ENCODE assay signal across 8 mouse cellular contexts in genomic region chr19:5072389-5073019, GRCm38 (mm10). TPM values are rescaled to one million over a fixed set of nuclear protein-coding genes. Genes with fewer than 3 reads are reported as not detected.
DNase-seq lines count a peak whose midpoint lies in the region; ATAC-seq and TF ChIP-seq lines count a peak whose summit lies in the region.

No protein-coding gene starts in this region.

- H3K27me3 ChIP-seq in embryonic facial prominence, embryonic 11.5 days (ENCODE audit: control insufficient read depth, insufficient read depth, low read length): peaks cover 3% of the 10 kb centered on the region
- H3K27me3 ChIP-seq in hindbrain, postnatal 0 days (ENCODE audit: insufficient read depth, low read length): no peaks in the 10 kb centered on the region

- H3K4me2 ChIP-seq in embryonic facial prominence, embryonic 11.5 days (ENCODE audit: low read depth, low read length): peak overlapping the region; percentile 97
- H3K4me2 ChIP-seq in hindbrain, postnatal 0 days (ENCODE audit: low read depth, low read length): peak overlapping the region; percentile 80

- H3K36me3 ChIP-seq in embryonic facial prominence, embryonic 11.5 days (replicated peaks; ENCODE audit: control insufficient read depth, insufficient read depth, low read depth, low read length): no peaks in the 10 kb centered on the region
- no peaks in the 10 kb centered on the region for H3K36me3 ChIP-seq in hindbrain, postnatal 0 days (ENCODE audit: insufficient read depth, low read length)
- no peaks in the 10 kb centered on the region for H3K36me3 ChIP-seq in macrophage (ENCODE audit: inconsistent target)

- DNase-seq in layer of hippocampus, adult 2 months (ENCODE audit: low spot score in 2 of 2): no peak
- DNase-seq in layer of hippocampus, postnatal 36 days: no peak
- DNase-seq in embryonic facial prominence, embryonic 11.5 days (ENCODE audit: low spot score): peak; percentile 84
- peak; percentile 34 for DNase-seq in hindbrain, postnatal 0 days (ENCODE audit: low spot score)
- DNase-seq in adrenal gland, adult 18-20 months (ENCODE audit: low spot score in 2 of 2): no peak
- no peak for DNase-seq in cerebellum, postnatal 4 days (ENCODE audit: low spot score in 2 of 2)
- DNase-seq in Muller cell, postnatal 12 days (ENCODE audit: inconsistent ontology term): no peak

- TF ChIP-seq CTCF in layer of hippocampus, adult 2 months (conservative IDR thresholded peaks at IDR 0.05): no peak
- TF ChIP-seq CTCF in hindbrain, postnatal 0 days (IDR thresholded peaks at IDR 0.05; ENCODE audit: low read depth): no peak

- H3K27ac ChIP-seq in layer of hippocampus, adult 2 months: no peak overlapping the region
- H3K27ac ChIP-seq in embryonic facial prominence, embryonic 11.5 days (replicated peaks; ENCODE audit: low read depth, low read length): peak overlapping the region; percentile 81
- no peak overlapping the region for H3K27ac ChIP-seq in hindbrain, postnatal 0 days
- H3K27ac ChIP-seq in macrophage: no peak overlapping the region

- H3K9me3 ChIP-seq in embryonic facial prominence, embryonic 11.5 days (replicated peaks; ENCODE audit: control insufficient read depth, low read length): no peaks in the 10 kb centered on the region
- H3K9me3 ChIP-seq in hindbrain, postnatal 0 days (ENCODE audit: low read length): no peaks in the 10 kb centered on the region

- WGBS in embryonic facial prominence, embryonic 11.5 days: 2% methylated on average over 20 of the region's 20 CpGs
- WGBS in hindbrain, postnatal 0 days: 3% methylated on average over 20 of the region's 20 CpGs
- 12% methylated on average over 20 of the region's 20 CpGs for WGBS in macrophage (ENCODE audit: missing documents)

- H3K79me2 ChIP-seq in macrophage (ENCODE audit: inconsistent target): no peaks in the 10 kb centered on the region

- peak overlapping the region; percentile 55 for H3K4me3 ChIP-seq in layer of hippocampus, adult 2 months
- peak overlapping the region; percentile 35 for H3K4me3 ChIP-seq in embryonic facial prominence, embryonic 11.5 days (ENCODE audit: low read depth, low read length)
- peak overlapping the region; percentile 41 for H3K4me3 ChIP-seq in hindbrain, postnatal 0 days (ENCODE audit: low read length)
- H3K4me3 ChIP-seq in macrophage (ENCODE audit: inconsistent target): peak overlapping the region; percentile 32

- H3K9ac ChIP-seq in embryonic facial prominence, embryonic 11.5 days (replicated peaks; ENCODE audit: low read length): peak overlapping the region; percentile 34; the same call in 1 of the 2 replicates
- peak overlapping the region; percentile 40 for H3K9ac ChIP-seq in hindbrain, postnatal 0 days (replicated peaks; ENCODE audit: low read length)

- peaks cover 20% of the 10 kb centered on the region for H3K4me1 ChIP-seq in embryonic facial prominence, embryonic 11.5 days (ENCODE audit: control insufficient read depth, insufficient read depth, low read length)
- peaks cover 9% of the 10 kb centered on the region; the same call in 1 of the 2 replicates for H3K4me1 ChIP-seq in hindbrain, postnatal 0 days (ENCODE audit: insufficient read depth, low read length)

- peak; percentile 7; the same call in 1 of the 2 replicates for ATAC-seq in embryonic facial prominence, embryonic 11.5 days (replicated peaks; ENCODE audit: insufficient number of reproducible peaks, low FRiP score, low TSS enrichment, low read depth)
- peak; percentile 11; the same call in 1 of the 2 replicates for ATAC-seq in hindbrain, postnatal 0 days

RNA-seq across cellular contexts. Expression of gene Cd248, which starts 4.6 kb away (rescaled TPM):
- total RNA-seq in layer of hippocampus, adult 2 months (2021): 1 to 10 TPM; 3.2 to 3.9 TPM
- total RNA-seq in layer of hippocampus, postnatal 36 days (2021): 1 to 10 TPM; 2.4 to 3.9 TPM
- polyA plus RNA-seq in embryonic facial prominence, embryonic 11.5 days (2014; fragmentation: Nextera tagmentation; extraction: Ambion mirVana): 43.1 and 48.4 TPM in 2 replicates
- total RNA-seq in hindbrain, postnatal 0 days (2014; rRNA removed): 15.4 and 16.4 TPM in 2 replicates
- 10.7 and 12.5 TPM in 2 replicates for polyA plus RNA-seq in hindbrain, postnatal 0 days (2015; fragmentation: Nextera tagmentation; extraction: Ambion mirVana)
- total RNA-seq in macrophage (2018; cell fraction: chromatin; rRNA removed): 10 to 100 TPM in 1 of 26 experiments, under 1 TPM in 2, not detected in 23; 0.23 to 30.4 (median 0.29) TPM
- not detected for total RNA-seq in macrophage (2018; cell fraction: cytosol; rRNA removed)
- total RNA-seq in macrophage (2018; cell fraction: nucleus; rRNA removed): 1 to 10 TPM in 1 of 26 experiments, not detected in 25; 5.3 TPM
- polyA plus RNA-seq in macrophage (2018): not detected in 3 replicates
- total RNA-seq in adrenal gland, adult 18-20 months (2021): 10 to 100 TPM in 1 of 2 experiments, 1 to 10 TPM in 1; 7.3 to 16.2 TPM

RNA-seq across cellular contexts. Expression of gene Tmem151a, which starts 12.8 kb away (rescaled TPM):
- total RNA-seq in layer of hippocampus, adult 2 months (2021): 100 to 1,000 TPM; 112 to 114 TPM
- 100 to 1,000 TPM; 116 to 117 TPM for total RNA-seq in layer of hippocampus, postnatal 36 days (2021)
- 1.8 and 2.1 TPM in 2 replicates for polyA plus RNA-seq in embryonic facial prominence, embryonic 11.5 days (2014; fragmentation: Nextera tagmentation; extraction: Ambion mirVana)
- total RNA-seq in hindbrain, postnatal 0 days (2014; rRNA removed): 68.9 and 76.6 TPM in 2 replicates
- polyA plus RNA-seq in hindbrain, postnatal 0 days (2015; fragmentation: Nextera tagmentation; extraction: Ambion mirVana): 61.0 and 71.5 TPM in 2 replicates
- under 1 TPM in 1 of 26 experiments, not detected in 25; 0.51 TPM for total RNA-seq in macrophage (2018; cell fraction: chromatin; rRNA removed)
- under 1 TPM in 17 of 26 experiments, not detected in 9; 0.03 to 0.33 (median 0.05) TPM for total RNA-seq in macrophage (2018; cell fraction: cytosol; rRNA removed)
- under 1 TPM in 4 of 26 experiments, not detected in 22; 0.12 to 0.25 (median 0.15) TPM for total RNA-seq in macrophage (2018; cell fraction: nucleus; rRNA removed)
- 0.04 to 0.26 TPM (median 0.06 TPM) in 3 replicates for polyA plus RNA-seq in macrophage (2018)
- 1 to 10 TPM; 1.4 to 1.5 TPM for total RNA-seq in adrenal gland, adult 18-20 months (2021)

RNA-seq across cellular contexts. Expression of gene Yif1a, which starts 15.8 kb away (rescaled TPM):
- 10 to 100 TPM; 23.3 to 23.5 TPM for total RNA-seq in layer of hippocampus, adult 2 months (2021)
- total RNA-seq in layer of hippocampus, postnatal 36 days (2021): 10 to 100 TPM; 21.1 to 21.5 TPM
- polyA plus RNA-seq in embryonic facial prominence, embryonic 11.5 days (2014; fragmentation: Nextera tagmentation; extraction: Ambion mirVana): 62.8 and 75.8 TPM in 2 replicates
- 59.7 and 69.0 TPM in 2 replicates for total RNA-seq in hindbrain, postnatal 0 days (2014; rRNA removed)
- 66.6 and 68.0 TPM in 2 replicates for polyA plus RNA-seq in hindbrain, postnatal 0 days (2015; fragmentation: Nextera tagmentation; extraction: Ambion mirVana)
- 10 to 100 TPM in 21 of 26 experiments, 1 to 10 TPM in 5; 3.9 to 31.8 (median 17.7) TPM for total RNA-seq in macrophage (2018; cell fraction: chromatin; rRNA removed)
- total RNA-seq in macrophage (2018; cell fraction: cytosol; rRNA removed): 10 to 100 TPM; 21.0 to 34.4 (median 25.4) TPM
- total RNA-seq in macrophage (2018; cell fraction: nucleus; rRNA removed): 10 to 100 TPM in 22 of 26 experiments, 1 to 10 TPM in 4; 8.9 to 28.4 (median 14.3) TPM
- 32.3 to 57.6 TPM (median 51.7 TPM) in 3 replicates for polyA plus RNA-seq in macrophage (2018)
- total RNA-seq in adrenal gland, adult 18-20 months (2021): 10 to 100 TPM; 56.4 to 75.3 TPM

RNA-seq across cellular contexts. Expression of gene Rin1, which starts 22.2 kb away (rescaled TPM):
- 100 to 1,000 TPM; 117 to 119 TPM for total RNA-seq in layer of hippocampus, adult 2 months (2021)
- 100 to 1,000 TPM; 111 to 113 TPM for total RNA-seq in layer of hippocampus, postnatal 36 days (2021)
- 0.99 and 1.2 TPM in 2 replicates for polyA plus RNA-seq in embryonic facial prominence, embryonic 11.5 days (2014; fragmentation: Nextera tagmentation; extraction: Ambion mirVana)
- 0.93 and 2.0 TPM in 2 replicates for total RNA-seq in hindbrain, postnatal 0 days (2014; rRNA removed)
- polyA plus RNA-seq in hindbrain, postnatal 0 days (2015; fragmentation: Nextera tagmentation; extraction: Ambion mirVana): 0.72 and 0.86 TPM in 2 replicates
- 10 to 100 TPM in 2 of 26 experiments, 1 to 10 TPM in 24; 1.3 to 11.5 (median 4.3) TPM for total RNA-seq in macrophage (2018; cell fraction: chromatin; rRNA removed)
- under 1 TPM; 0.09 to 0.80 (median 0.18) TPM for total RNA-seq in macrophage (2018; cell fraction: cytosol; rRNA removed)
- total RNA-seq in macrophage (2018; cell fraction: nucleus; rRNA removed): 1 to 10 TPM in 22 of 26 experiments, under 1 TPM in 4; 0.58 to 7.9 (median 2.3) TPM
- 0.08 to 0.37 TPM (median 0.11 TPM) in 3 replicates for polyA plus RNA-seq in macrophage (2018)
- 1 to 10 TPM; 3.4 to 4.2 TPM for total RNA-seq in adrenal gland, adult 18-20 months (2021)

RNA-seq across cellular contexts. Expression of gene Cnih2, which starts 25.8 kb away (rescaled TPM):
- 100 to 1,000 TPM; 614 to 642 TPM for total RNA-seq in layer of hippocampus, adult 2 months (2021)
- total RNA-seq in layer of hippocampus, postnatal 36 days (2021): 100 to 1,000 TPM; 673 to 729 TPM
- 48.9 and 54.0 TPM in 2 replicates for polyA plus RNA-seq in embryonic facial prominence, embryonic 11.5 days (2014; fragmentation: Nextera tagmentation; extraction: Ambion mirVana)
- 549 and 573 TPM in 2 replicates for total RNA-seq in hindbrain, postnatal 0 days (2014; rRNA removed)
- 358 and 397 TPM in 2 replicates for polyA plus RNA-seq in hindbrain, postnatal 0 days (2015; fragmentation: Nextera tagmentation; extraction: Ambion mirVana)
- total RNA-seq in macrophage (2018; cell fraction: chromatin; rRNA removed): 1 to 10 TPM in 24 of 26 experiments, not detected in 2; 1.0 to 2.7 (median 1.9) TPM
- under 1 TPM in 6 of 26 experiments, not detected in 20; 0.10 to 0.27 (median 0.17) TPM for total RNA-seq in macrophage (2018; cell fraction: cytosol; rRNA removed)
- 1 to 10 TPM in 22 of 26 experiments, under 1 TPM in 4; 0.48 to 3.3 (median 1.6) TPM for total RNA-seq in macrophage (2018; cell fraction: nucleus; rRNA removed)
- polyA plus RNA-seq in macrophage (2018): 0.28 TPM in 1 of 3 replicates, not detected in the others
- 1 to 10 TPM; 1.9 to 2.3 TPM for total RNA-seq in adrenal gland, adult 18-20 months (2021)

Comparison
In these comparisons a context has a peak if more than half of its experiments do, and no peak if none do; other contexts are left out.
1. DNase-seq: peak in embryonic facial prominence, embryonic 11.5 days (single experiment) and hindbrain, postnatal 0 days (single experiment); none in layer of hippocampus, adult 2 months (0 of 2), layer of hippocampus, postnatal 36 days (0 of 2), adrenal gland, adult 18-20 months (0 of 2), cerebellum, postnatal 4 days (0 of 2) and Muller cell, postnatal 12 days (single experiment).
2. RNA of gene Tmem151a, which starts 12.8 kb away (total RNA-seq): 116 to 117 TPM in layer of hippocampus, postnatal 36 days, 112 to 114 TPM in layer of hippocampus, adult 2 months and 68.9 to 76.6 TPM in hindbrain, postnatal 0 days; 1.4 to 1.5 TPM in adrenal gland, adult 18-20 months; every median in the first group is over 10 times any median in the second.
3. Peak in every context shown above with its lines, with median percentiles within 50 percentile points of each other: H3K4me3 ChIP-seq.